Mouse (Mus musculus) adrenal gland, adult 18-20 months (tissue): ENCODE results near the gene Kpna7. TPM values are rescaled to one million over a fixed set of nuclear protein-coding genes. Genes with fewer than 3 reads are reported as not detected.
"Not testable (repeated sequence)": the region's sequence is repeated elsewhere in the genome, so short reads cannot be mapped to it uniquely, and the experiment has no call there.

Source experiments
- DNase-seq, 2 experiments: peaks; one replicate each; pipeline ENCODE4 v3.0.0; 2021 to 2022; ENCODE audit warnings: low spot score in 2 of 2
- long read RNA-seq, 2 experiments: library from polyadenylated mRNA; stranded (forward); transcript quantifications; one replicate each; pipeline ENCODE4 v2.0.0; 2021
- total RNA-seq, 2 experiments: library from RNA; stranded (reverse); gene quantifications; 1 replicate in 1 of 2; 2 replicates in 1 of 2; pipeline ENCODE4 v1.2.3; 2021

Gene Kpna7
- not detected for total RNA-seq
- long read RNA-seq, experiment 1: 0 reads
- long read RNA-seq, experiment 2: 0 reads

- peak; percentile 89 to 92 for DNase-seq
Measured at GRCm38 (mm10) chr5:145083632-145084451, at the start of gene Kpna7, which contains the start of gene Arpc1a. Gene Kpna7 (minus strand): TSS chr5:145084030. Gene Arpc1a (plus strand): TSS chr5:145083830.

- not testable (repeated sequence) for DNase-seq
Measured at GRCm38 (mm10) chr5:145133275-145133674, 49.4 kb upstream of the Kpna7 start.

- DNase-seq: no peak
Measured at GRCm38 (mm10) chr5:145130995-145131394, 47.2 kb upstream of the Kpna7 start.

GRCm38 (mm10) chr5:145130191-145130590 is 46.4 kb upstream of the Kpna7 start:
- no peak for DNase-seq

GRCm38 (mm10) chr5:145129773-145130172 is 45.9 kb upstream of the Kpna7 start:
- not testable (repeated sequence) for DNase-seq

- no peak for DNase-seq
Measured at GRCm38 (mm10) chr5:145129124-145129523, 45.3 kb upstream of the Kpna7 start.

GRCm38 (mm10) chr5:145126580-145126979 is 42.8 kb upstream of the Kpna7 start:
- DNase-seq: no peak

GRCm38 (mm10) chr5:145123396-145123795 is 39.6 kb upstream of the Kpna7 start:
- no peak for DNase-seq

- DNase-seq: no peak
Measured at GRCm38 (mm10) chr5:145120921-145121320, 37.1 kb upstream of the Kpna7 start.

GRCm38 (mm10) chr5:145119385-145119784 is 35.6 kb upstream of the Kpna7 start:
- no peak for DNase-seq

GRCm38 (mm10) chr5:145118461-145118860 is 34.6 kb upstream of the Kpna7 start:
- DNase-seq: no peak

GRCm38 (mm10) chr5:145118005-145118404 is 34.2 kb upstream of the Kpna7 start:
- DNase-seq: no peak

- DNase-seq: peak; percentile 68 to 81
Measured at GRCm38 (mm10) chr5:145116916-145117315, 33.1 kb upstream of the Kpna7 start.

GRCm38 (mm10) chr5:145116316-145116715 is 32.5 kb upstream of the Kpna7 start:
- peak in 1 of 2 experiments; percentile 49 for DNase-seq

- no peak for DNase-seq
Measured at GRCm38 (mm10) chr5:145115736-145116135, 31.9 kb upstream of the Kpna7 start.

- peak; percentile 53 to 71 for DNase-seq
Measured at GRCm38 (mm10) chr5:145114606-145115473, 31.0 kb upstream of the Kpna7 start.

GRCm38 (mm10) chr5:145114071-145114605 is 30.3 kb upstream of the Kpna7 start, which contains the start of gene Arpc1b:
Gene Arpc1b (plus strand): TSS chr5:145114215.
- peak; percentile 73 to 82 for DNase-seq

GRCm38 (mm10) chr5:145113416-145113815 is 29.6 kb upstream of the Kpna7 start:
- no peak for DNase-seq

GRCm38 (mm10) chr5:145112566-145112965 is 28.7 kb upstream of the Kpna7 start:
- DNase-seq: no peak

- DNase-seq: no peak
Measured at GRCm38 (mm10) chr5:145110401-145110800, 26.6 kb upstream of the Kpna7 start.

GRCm38 (mm10) chr5:145105694-145106275 is 22.0 kb upstream of the Kpna7 start:
- no peak for DNase-seq
